Mouse (Mus musculus): ENCODE results near the gene Arhgef10l. TPM values are rescaled to one million over a fixed set of nuclear protein-coding genes. Genes with fewer than 3 reads are reported as not detected.

The Arhgef10l gene
- total RNA-seq, 2 experiments from 2014 or later = 62.5 TPM

- intact Hi-C loops (cut with DNase I) = no loop called here
Observed at GRCm38 (mm10) chr4:140551766-140552165, 114.0 kb downstream of the Arhgef10l start.

GRCm38 (mm10) chr4:140550670-140551069, 115.1 kb downstream of the Arhgef10l start:
- no peak for DNase-seq
- intact Hi-C loops (cut with DNase I) = no loop called here

More at GRCm38 (mm10) chr4:140551766-140552165, 114.0 kb downstream of the Arhgef10l start:
- DNase-seq = no peak

- DNase-seq = peak; percentile 45 to 51
- intact Hi-C loops (cut with DNase I) = no loop called here
Observed at GRCm38 (mm10) chr4:140549975-140550374, 115.8 kb downstream of the Arhgef10l start.

GRCm38 (mm10) chr4:140547488-140547887, 118.3 kb downstream of the Arhgef10l start:
- DNase-seq = peak; percentile 72 to 82
- intact Hi-C loops (cut with DNase I) = no loop called here

- peak; percentile 59 to 73 for DNase-seq
- intact Hi-C loops (cut with DNase I) = loop anchor here (2.0 to 5.0 kb wide), 2 partner anchors 286 to 667 kb away; no protein-coding TSS in a partner anchor
Observed at GRCm38 (mm10) chr4:140539125-140539524, 126.7 kb downstream of the Arhgef10l start.

- DNase-seq = no peak
- intact Hi-C loops (cut with DNase I) = loop anchor here (2.0 to 5.0 kb wide), 2 partner anchors 285 to 665 kb away; no protein-coding TSS in a partner anchor
Observed at GRCm38 (mm10) chr4:140537561-140538021, 128.2 kb downstream of the Arhgef10l start.

GRCm38 (mm10) chr4:140535323-140535722, 130.5 kb downstream of the Arhgef10l start:
- DNase-seq = no peak
- intact Hi-C loops (cut with DNase I) = loop anchor here (5.0 kb wide), 1 partner anchor 663 kb away; no protein-coding TSS in a partner anchor

- intact Hi-C loops (cut with DNase I) = no loop called here
- no peak for DNase-seq
Observed at GRCm38 (mm10) chr4:140532270-140532669, 133.5 kb downstream of the Arhgef10l start.

GRCm38 (mm10) chr4:140531024-140531423, 134.8 kb downstream of the Arhgef10l start:
- intact Hi-C loops (cut with DNase I) = no loop called here
- no peak for DNase-seq

GRCm38 (mm10) chr4:140529735-140530134, 136.1 kb downstream of the Arhgef10l start:
- intact Hi-C loops (cut with DNase I) = no loop called here

GRCm38 (mm10) chr4:140528443-140528842, 137.4 kb downstream of the Arhgef10l start:
- intact Hi-C loops (cut with DNase I) = no loop called here
- no peak for DNase-seq

More at GRCm38 (mm10) chr4:140529735-140530134, 136.1 kb downstream of the Arhgef10l start:
- DNase-seq = no peak

GRCm38 (mm10) chr4:140525674-140526177, 140.1 kb downstream of the Arhgef10l start:
- intact Hi-C loops (cut with DNase I) = no loop called here
- DNase-seq = no peak

GRCm38 (mm10) chr4:140524927-140525326, 140.9 kb downstream of the Arhgef10l start:
- DNase-seq = no peak

GRCm38 (mm10) chr4:140522873-140523272, 142.9 kb downstream of the Arhgef10l start:
- DNase-seq = no peak
- intact Hi-C loops (cut with DNase I) = no loop called here

More at GRCm38 (mm10) chr4:140524927-140525326, 140.9 kb downstream of the Arhgef10l start:
- intact Hi-C loops (cut with DNase I) = no loop called here

GRCm38 (mm10) chr4:140520719-140521118, 145.1 kb downstream of the Arhgef10l start:
- intact Hi-C loops (cut with DNase I) = no loop called here
- DNase-seq = no peak

- intact Hi-C loops (cut with DNase I) = no loop called here
- DNase-seq = no peak
Observed at GRCm38 (mm10) chr4:140513797-140514196, 152.0 kb downstream of the Arhgef10l start.

- no peak for DNase-seq
- intact Hi-C loops (cut with DNase I) = no loop called here
Observed at GRCm38 (mm10) chr4:140509856-140510255, 156.0 kb downstream of the Arhgef10l start.

- DNase-seq = peak in 1 of 2 experiments; percentile 15
- intact Hi-C loops (cut with DNase I) = no loop called here
Observed at GRCm38 (mm10) chr4:140507172-140507714, 158.6 kb downstream of the Arhgef10l start.

GRCm38 (mm10) chr4:140505608-140506002, 160.2 kb downstream of the Arhgef10l start:
- intact Hi-C loops (cut with DNase I) = no loop called here
- no peak for DNase-seq

- intact Hi-C loops (cut with DNase I) = no loop called here
- no peak for DNase-seq
Observed at GRCm38 (mm10) chr4:140504921-140505607, 160.7 kb downstream of the Arhgef10l start.

Data from heart, postnatal 14 days (tissue).